Mouse (Mus musculus) stomach, embryonic 15.5 days (tissue): ENCODE data around the gene Nudcd2. TPM values are rescaled to one million over a fixed set of nuclear protein-coding genes. Genes with fewer than 3 reads are reported as not detected.

Experiments
- ATAC-seq: fragments of 200-750 bp; cut with Nextera tagmentation; 2 replicates; pipeline ENCODE4 v1.8.0; 2017; ENCODE audit warnings: low read depth, moderate number of reproducible peaks, moderate TSS enrichment; ENCODE audit not compliant: insufficient read depth, low FRiP score
- H3K27ac ChIP-seq: fragments of 300-500 bp; sonication (generic); 2 replicates; pipeline ENCODE4 v1.5.1; 2015; ENCODE audit warnings: mild to moderate bottlenecking, inconsistent platforms
- H3K27me3 ChIP-seq: fragments of 300-500 bp; sonication (generic); replicated peaks from 2 replicates; pipeline ENCODE4 v1.6.1; 2015; ENCODE audit warnings: inconsistent platforms
- H3K36me3 ChIP-seq: fragments of 300-500 bp; sonication (generic); 2 replicates; pipeline ENCODE4 v1.6.1; 2015; ENCODE audit warnings: inconsistent platforms
- H3K4me1 ChIP-seq: fragments of 300-500 bp; sonication (generic); 2 replicates; pipeline ENCODE4 v1.6.1; 2015; ENCODE audit warnings: inconsistent platforms
- H3K4me2 ChIP-seq: fragments of 300-500 bp; sonication (generic); 2 replicates; pipeline ENCODE4 v1.6.1; 2015; ENCODE audit warnings: mild to moderate bottlenecking, inconsistent platforms
- H3K4me3 ChIP-seq: fragments of 300-500 bp; sonication (generic); replicated peaks from 2 replicates; pipeline ENCODE4 v1.5.1; 2015; ENCODE audit warnings: inconsistent platforms
- H3K9ac ChIP-seq: fragments of 300-500 bp; sonication (generic); 2 replicates; pipeline ENCODE4 v1.6.1; 2015; ENCODE audit warnings: inconsistent platforms
- H3K9me3 ChIP-seq: fragments of 300-500 bp; sonication (generic); 2 replicates; pipeline ENCODE4 v1.6.1; 2016; ENCODE audit warnings: inconsistent platforms
- WGBS: fragments of 180-500 bp; shearing (Covaris S2); methylation state at CpG from one replicate; pipeline ENCODE4 v1.1.7; 2015; 5-methylcytosine and 5-hydroxymethylcytosine counted together
- polyA plus RNA-seq: library from polyadenylated mRNA; unstranded; fragments of >200 nt; fragmentation: Nextera tagmentation; extraction: Ambion mirVana; gene quantifications from 2 replicates; pipeline ENCODE4 v1.2.1, GENCODE M21; 2015

Gene Nudcd2
- polyA plus RNA-seq, 1 experiment from 2014 or later, result 130 TPM

DNA sequence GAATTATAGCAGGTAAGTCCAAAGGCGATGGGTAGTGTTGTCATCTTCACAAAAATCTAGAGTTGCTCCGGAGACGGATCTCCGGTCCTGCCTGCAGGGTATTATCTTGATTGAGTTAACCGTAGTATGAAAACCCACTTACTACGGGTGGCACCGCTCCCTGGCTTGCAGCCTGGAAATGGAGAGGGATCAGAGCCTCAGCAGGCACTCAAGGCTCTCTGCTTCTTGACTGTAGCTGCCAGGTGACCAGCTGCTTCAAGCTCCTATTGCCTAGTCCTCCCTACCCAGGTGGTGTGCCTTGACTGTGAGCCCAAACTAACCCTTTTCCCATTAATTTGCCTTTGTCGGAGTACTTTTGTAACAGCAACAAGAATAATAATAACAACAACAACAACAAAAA, 26.4 kb downstream of the Nudcd2 start:
- 85% methylated on average over 8 of the region's 8 CpGs for WGBS
- no peak for ATAC-seq

DNA sequence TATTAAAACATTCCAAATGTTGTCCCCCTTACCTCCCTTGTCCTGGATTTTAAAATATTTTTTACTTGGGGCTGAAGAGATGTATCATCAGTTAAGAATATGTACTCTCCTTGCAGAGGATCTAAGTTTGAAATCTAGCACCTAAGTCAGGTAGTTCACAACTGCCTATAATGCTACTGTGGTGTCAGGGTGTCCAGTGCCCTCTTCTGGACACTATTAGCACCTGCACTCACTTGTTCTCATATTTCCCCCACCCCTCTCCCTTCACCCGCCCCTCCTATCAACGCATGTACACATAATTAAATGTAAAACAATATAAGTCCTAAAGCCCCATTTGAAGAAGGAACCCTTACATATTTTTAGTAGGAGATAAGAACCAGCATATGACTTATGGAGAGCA, 29.9 kb downstream of the Nudcd2 start:
- Histone ChIP-seq H3K36me3 (no peaks in the 10 kb centered on the region), H3K27me3 (no peaks in the 10 kb centered on the region), H3K4me1 (no peaks in the 10 kb centered on the region), H3K27ac (no peak overlapping the region), H3K4me3 (no peak overlapping the region), H3K9ac (no peak overlapping the region), H3K9me3 (no peaks in the 10 kb centered on the region), H3K4me2 (no peak overlapping the region)
- WGBS, result 34% methylated on average over 2 of the region's 2 CpGs
- peak; percentile 39; the same call in 1 of the 2 replicates for ATAC-seq

More for the DNA sequence above, 26.4 kb downstream of the Nudcd2 start:
- H3K9ac ChIP-seq, result no peak overlapping the region
- no peaks in the 10 kb centered on the region for H3K9me3 ChIP-seq
- no peaks in the 10 kb centered on the region for H3K27me3 ChIP-seq
- H3K4me3 ChIP-seq, result no peak overlapping the region
- H3K36me3 ChIP-seq, result no peaks in the 10 kb centered on the region
- no peaks in the 10 kb centered on the region for H3K4me1 ChIP-seq
- H3K4me2 ChIP-seq, result no peak overlapping the region
- H3K27ac ChIP-seq, result no peak overlapping the region

- ATAC-seq, result no peak
- Histone ChIP-seq H3K9ac (no peak overlapping the region), H3K36me3 (no peaks in the 10 kb centered on the region), H3K4me2 (no peak overlapping the region), H3K27ac (no peak overlapping the region), H3K9me3 (no peaks in the 10 kb centered on the region), H3K27me3 (no peaks in the 10 kb centered on the region), H3K4me3 (no peak overlapping the region), H3K4me1 (no peaks in the 10 kb centered on the region)
- 76% methylated on average over 4 of the region's 4 CpGs for WGBS
These were observed 31.2 kb downstream of the Nudcd2 start for GRCm38 (mm10) chr11:40764690-40765089.

DNA sequence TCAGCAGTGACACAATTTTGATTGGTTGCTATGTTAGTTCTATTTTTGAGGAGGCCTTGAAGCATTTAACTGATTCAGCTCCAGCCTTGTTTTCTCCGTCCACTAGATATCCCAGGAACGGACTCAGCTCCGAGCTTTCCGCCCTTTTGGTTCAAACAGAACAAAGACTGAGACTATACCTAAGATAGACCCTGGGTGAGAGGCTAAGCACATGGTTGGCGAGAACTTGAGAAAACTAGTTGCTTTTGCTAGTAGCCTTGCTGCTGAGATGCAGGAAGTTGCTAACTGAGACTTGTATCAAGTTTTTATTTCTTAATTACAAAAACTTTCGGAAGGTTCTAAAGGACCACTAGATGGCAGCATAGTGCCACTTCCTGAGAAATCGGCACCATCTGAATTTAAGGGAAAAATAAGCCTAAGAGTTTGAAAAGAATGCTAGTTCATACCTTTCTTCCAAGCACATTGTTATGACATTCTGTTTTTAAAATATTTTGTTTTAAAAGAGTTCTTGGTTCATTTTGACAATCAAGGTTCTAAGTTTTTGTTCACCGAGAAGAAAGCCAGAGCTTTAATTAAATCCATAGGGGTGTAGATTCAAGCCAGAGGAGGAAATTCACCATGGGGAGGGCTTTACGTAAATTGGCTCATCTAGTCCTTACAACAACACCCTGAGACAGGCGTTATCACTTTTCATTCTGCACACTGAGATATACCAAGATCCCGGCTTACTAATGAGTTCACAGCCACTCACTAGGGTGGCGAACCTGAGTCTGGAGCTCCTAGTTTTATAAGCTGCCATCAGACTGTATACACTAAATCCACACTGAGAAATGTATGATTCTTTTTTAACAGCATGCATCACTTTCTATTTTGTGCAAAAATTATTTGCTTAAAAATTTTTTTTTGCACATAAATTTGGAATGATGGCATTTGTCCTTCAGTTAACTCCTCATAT, 42.1 kb downstream of the Nudcd2 start:
- no peak overlapping the region for H3K9ac ChIP-seq
- 43% methylated on average over 12 of the region's 12 CpGs for WGBS
- H3K27ac ChIP-seq, result no peak overlapping the region
- no peaks in the 10 kb centered on the region for H3K36me3 ChIP-seq
- no peaks in the 10 kb centered on the region for H3K27me3 ChIP-seq
- no peak for ATAC-seq
- H3K4me3 ChIP-seq, result no peak overlapping the region
- H3K9me3 ChIP-seq, result no peaks in the 10 kb centered on the region
- 0 out of 2 replicates have a peak overlapping the region, but pooled peaks have one; percentile 19 for H3K4me2 ChIP-seq
- H3K4me1 ChIP-seq, result no peaks in the 10 kb centered on the region

DNA sequence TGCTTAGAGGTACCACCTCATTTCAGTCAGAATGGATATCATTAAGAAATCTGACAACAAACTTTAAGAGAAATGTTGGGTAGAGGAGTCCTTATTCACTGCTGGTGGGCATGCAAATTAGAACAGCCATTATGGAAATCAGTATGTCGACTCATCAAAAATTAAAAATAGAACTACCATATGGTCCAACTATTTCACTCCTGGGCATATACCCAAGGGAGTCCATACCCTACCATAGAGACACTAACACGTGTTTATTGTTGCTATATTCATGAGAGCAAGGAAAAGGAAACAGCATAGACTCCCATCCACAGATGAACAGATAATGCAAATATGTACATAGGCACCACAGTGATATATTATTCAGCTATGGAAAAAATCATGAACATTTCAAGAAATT, 48.4 kb downstream of the Nudcd2 start:
- H3K4me3 ChIP-seq, result no peak overlapping the region
- no peak for ATAC-seq
- no peak overlapping the region for H3K27ac ChIP-seq
- 71% methylated on average over 2 of the region's 2 CpGs for WGBS
- no peak overlapping the region for H3K4me2 ChIP-seq
- no peaks in the 10 kb centered on the region for H3K36me3 ChIP-seq
- no peaks in the 10 kb centered on the region for H3K9me3 ChIP-seq
- no peaks in the 10 kb centered on the region for H3K27me3 ChIP-seq
- no peak overlapping the region for H3K9ac ChIP-seq
- no peaks in the 10 kb centered on the region for H3K4me1 ChIP-seq

GRCm38 (mm10) chr11:40783346-40783745, 49.9 kb downstream of the Nudcd2 start:
- no peak for ATAC-seq
- no peaks in the 10 kb centered on the region for H3K9me3 ChIP-seq
- WGBS, result 81% methylated on average over 1 of the region's 1 CpGs

GRCm38 (mm10) chr11:40784326-40784725, 50.9 kb downstream of the Nudcd2 start:
- H3K27ac ChIP-seq, result no peak overlapping the region
- no peaks in the 10 kb centered on the region for H3K36me3 ChIP-seq
- WGBS, result 74% methylated on average over 8 of the region's 8 CpGs
- no peaks in the 10 kb centered on the region for H3K9me3 ChIP-seq
- no peak overlapping the region for H3K4me2 ChIP-seq
- no peaks in the 10 kb centered on the region for H3K27me3 ChIP-seq
- no peak overlapping the region for H3K4me3 ChIP-seq
- no peak for ATAC-seq
- no peak overlapping the region for H3K9ac ChIP-seq
- H3K4me1 ChIP-seq, result no peaks in the 10 kb centered on the region

More at GRCm38 (mm10) chr11:40783346-40783745, 49.9 kb downstream of the Nudcd2 start:
- Histone ChIP-seq H3K4me2 (no peak overlapping the region), H3K4me1 (no peaks in the 10 kb centered on the region), H3K4me3 (no peak overlapping the region), H3K27me3 (no peaks in the 10 kb centered on the region), H3K27ac (no peak overlapping the region), H3K9ac (no peak overlapping the region), H3K36me3 (no peaks in the 10 kb centered on the region)

DNA sequence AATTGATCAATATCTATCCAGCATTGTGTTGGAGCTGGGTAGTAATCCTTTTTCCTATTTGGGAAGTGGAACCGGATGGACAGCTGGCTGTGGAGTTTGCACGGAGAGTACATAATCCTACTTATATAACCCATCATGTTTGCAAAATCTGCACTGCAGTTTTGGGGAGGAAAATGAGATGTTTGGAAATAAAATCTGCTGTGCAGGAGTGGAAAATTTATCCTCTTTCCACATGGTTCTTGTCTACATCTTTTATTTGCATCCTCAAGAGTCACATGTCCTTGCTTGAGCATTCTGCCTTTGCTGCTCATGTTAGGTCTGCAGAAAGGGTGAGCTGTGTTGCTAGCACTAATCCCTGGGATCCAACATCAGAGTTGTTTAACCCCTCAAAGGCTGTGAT, 53.4 kb downstream of the Nudcd2 start:
- ATAC-seq, result peak; percentile 27; the same call in 1 of the 2 replicates
- no peaks in the 10 kb centered on the region for H3K36me3 ChIP-seq
- H3K27ac ChIP-seq, result peak overlapping the region; percentile 26; the same call in 1 of the 2 replicates
- no peaks in the 10 kb centered on the region for H3K4me1 ChIP-seq
- H3K4me2 ChIP-seq, result no peak overlapping the region
- no peak overlapping the region for H3K4me3 ChIP-seq
- no peak overlapping the region for H3K9ac ChIP-seq
- WGBS, result 48% methylated on average over 2 of the region's 2 CpGs
- no peaks in the 10 kb centered on the region for H3K9me3 ChIP-seq
- H3K27me3 ChIP-seq, result no peaks in the 10 kb centered on the region

Other genes starting within 250 kb of the Nudcd2 start
- gene Mat2b, start 38.5 kb upstream of the Nudcd2 start, polyA plus RNA-seq, result 84.4 and 89.6 TPM in 2 replicates
- gene Hmmr, start 245 bp upstream of the Nudcd2 start, polyA plus RNA-seq, result 48.0 and 51.0 TPM in 2 replicates
- 49.4 and 57.8 TPM in 2 replicates for gene Ccng1, start 21.6 kb downstream of the Nudcd2 start, polyA plus RNA-seq